Mouse (Mus musculus) G1E (cell line): ENCODE results near the gene 1190002N15Rik. TPM values are rescaled to one million over a fixed set of nuclear protein-coding genes. Genes with fewer than 3 reads are reported as not detected.

Experiments
- ATAC-seq: 2 replicates; pipeline ENCODE4 v1.8.0; 2016; ENCODE audit warnings: mild to moderate bottlenecking; ENCODE audit not compliant: insufficient number of reproducible peaks, poor library complexity, low FRiP score, severe bottlenecking; ENCODE audit errors: extremely low read depth
- DNase-seq: peaks from one replicate; pipeline ENCODE4 v3.0.0; 2012; ENCODE audit warnings: low spot score
- H3K27me3 ChIP-seq: 2 replicates; pipeline ENCODE4 v1.6.1; 2012; ENCODE audit warnings: mild to moderate bottlenecking, low read length, inconsistent platforms; ENCODE audit not compliant: insufficient read depth
- H3K36me3 ChIP-seq: replicated peaks from 2 replicates; pipeline ENCODE3; 2012; ENCODE audit warnings: mild to moderate bottlenecking, inconsistent platforms
- H3K4me1 ChIP-seq: 2 replicates; pipeline ENCODE4 v1.6.1; 2012; ENCODE audit warnings: low read depth, low read length, inconsistent platforms, mixed read lengths; ENCODE audit not compliant: insufficient read depth
- H3K4me3 ChIP-seq: 2 replicates; pipeline ENCODE4 v1.5.1; 2012; ENCODE audit warnings: low read depth, mild to moderate bottlenecking, inconsistent platforms, low read length, moderate library complexity, mixed read lengths
- H3K9me3 ChIP-seq: replicated peaks from 2 replicates; pipeline ENCODE4 v1.6.1; 2012; ENCODE audit warnings: inconsistent platforms
- CTCF ChIP-seq: IDR thresholded peaks from 2 replicates; pipeline ENCODE4 v1.5.1; 2012; ENCODE audit warnings: low read depth, low read length, inconsistent platforms, mixed read lengths
- GATA1 ChIP-seq: IDR thresholded peaks from 2 replicates; pipeline ENCODE4 v1.6.1; 2012; ENCODE audit warnings: borderline replicate concordance, low read length, inconsistent platforms, mixed read lengths
- GATA2 ChIP-seq: IDR thresholded peaks from 2 replicates; pipeline ENCODE4 v1.6.1; 2012; ENCODE audit warnings: low read depth, low read length, inconsistent platforms, borderline replicate concordance
- POLR2AphosphoS5 ChIP-seq: IDR thresholded peaks from 2 replicates; pipeline ENCODE4 v1.6.1; 2012; ENCODE audit warnings: low read depth, low read length, inconsistent platforms; ENCODE audit not compliant: insufficient replicate concordance
- TAL1 ChIP-seq: conservative IDR thresholded peaks from 2 replicates; pipeline ENCODE4 v1.6.1; 2012; ENCODE audit warnings: low read depth, low read length, inconsistent platforms, mixed read lengths
- polyA plus RNA-seq: library from polyadenylated mRNA; stranded (reverse); fragments of >175 nt; gene quantifications from 2 replicates; pipeline ENCODE4 v1.2.3, GENCODE M21; 2012
- total RNA-seq, 2 experiments: library from RNA; stranded (forward) in 1 of 2; stranded (reverse) in 1 of 2; fragments of 200-1000 nt in 1 of 2; fragments of >200 nt in 1 of 2; fragmentation: Nextera tagmentation in 1 of 2; gene quantifications; 2 replicates each; pipeline ENCODE4 v1.2.3; 2014 to 2017

1190002N15Rik gene
- total and polyA plus RNA-seq, 3 experiments, result 2.9 to 26.6 (median 14.4) TPM

DNA sequence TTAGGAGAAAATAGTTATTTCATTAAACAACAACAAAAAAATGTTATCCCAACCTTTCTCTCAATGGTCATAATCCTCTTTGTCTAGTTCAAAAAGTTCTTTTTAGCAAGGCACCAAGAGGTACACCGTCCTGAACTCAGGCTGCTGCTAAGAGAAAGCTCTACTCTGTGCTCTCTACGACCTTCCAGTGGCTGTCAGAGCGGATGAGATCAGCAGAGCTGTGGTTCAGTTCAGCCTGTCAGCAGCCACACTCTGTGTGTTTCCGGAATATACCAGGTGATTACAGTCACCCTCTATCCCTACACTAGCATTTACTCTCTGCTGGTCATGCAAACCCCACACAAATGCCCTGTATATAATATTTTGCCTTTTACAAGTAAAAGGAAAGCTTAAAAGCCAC lies 4.2 kb downstream of the 1190002N15Rik start:
- Histone ChIP-seq H3K4me1 (peaks cover 35% of the 10 kb centered on the region), H3K9me3 (no peaks in the 10 kb centered on the region), H3K36me3 (peaks cover 5% of the 10 kb centered on the region), H3K4me3 (no peak overlapping the region; the same call in 1 of the 2 replicates), H3K27me3 (no peaks in the 10 kb centered on the region)
- ATAC-seq, result no peak
- no peak for TF ChIP-seq GATA1
- DNase-seq, result no peak

DNA sequence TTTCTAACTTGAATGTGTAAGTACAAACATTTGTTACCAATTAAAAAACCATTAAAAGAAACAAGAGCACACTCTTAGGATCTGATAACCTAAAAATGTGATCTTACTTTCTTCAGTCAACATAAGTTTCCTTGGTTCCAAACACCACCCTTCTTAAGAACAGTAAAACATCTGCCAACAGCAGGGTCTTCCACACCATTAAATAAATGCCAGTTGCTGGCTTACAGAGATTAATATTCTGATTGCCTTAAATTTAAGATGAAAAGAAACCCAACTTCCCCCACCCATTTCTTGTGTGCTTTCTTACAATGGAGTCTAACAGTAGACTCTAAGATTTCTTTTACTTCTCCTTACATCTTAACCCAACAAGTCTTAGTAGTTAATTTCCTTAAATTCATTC lies 7.9 kb downstream of the 1190002N15Rik start:
- H3K27me3 ChIP-seq, result no peaks in the 10 kb centered on the region
- ATAC-seq, result no peak
- H3K36me3 ChIP-seq, result peaks cover 5% of the 10 kb centered on the region
- no peak overlapping the region for H3K4me3 ChIP-seq
- H3K4me1 ChIP-seq, result peaks cover 21% of the 10 kb centered on the region
- no peak for DNase-seq
- TF ChIP-seq TAL1, result no peak
- TF ChIP-seq GATA2, result no peak
- TF ChIP-seq CTCF, result no peak
- no peak for TF ChIP-seq POLR2AphosphoS5
- TF ChIP-seq GATA1, result no peak
- H3K9me3 ChIP-seq, result no peaks in the 10 kb centered on the region

DNA sequence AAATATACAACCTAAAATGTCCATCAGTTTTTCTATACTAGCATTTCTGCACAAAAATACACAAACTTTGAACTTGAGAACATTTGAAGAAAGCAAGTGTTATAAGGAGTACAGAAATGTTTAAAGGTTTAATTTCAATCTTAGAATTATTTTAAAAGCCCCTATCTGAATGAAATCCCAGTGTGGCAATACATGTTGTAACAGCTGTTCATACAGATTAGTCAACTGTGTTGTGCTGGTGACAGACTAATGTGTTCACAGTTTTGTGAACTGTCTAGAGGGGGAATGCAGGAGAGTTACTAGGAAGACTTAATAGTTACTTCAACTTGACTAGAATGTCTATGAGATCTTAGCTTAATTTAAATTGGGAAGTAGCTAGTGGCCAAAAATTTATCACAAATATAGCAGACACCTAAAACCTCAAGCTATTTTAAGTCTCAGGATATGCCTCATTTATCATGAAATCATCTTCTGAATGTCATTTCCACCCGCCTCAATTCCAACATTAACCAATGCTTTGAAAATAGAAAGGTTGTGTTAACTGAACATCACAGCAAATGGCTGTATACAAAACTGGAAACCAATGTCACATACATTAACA lies 8.6 kb downstream of the 1190002N15Rik start:
- DNase-seq (no peak), ATAC-seq (no peak)
- TF ChIP-seq TAL1, result no peak
- TF ChIP-seq POLR2AphosphoS5, result no peak
- TF ChIP-seq CTCF, result no peak
- no peak for TF ChIP-seq GATA2
- no peak for TF ChIP-seq GATA1
- Histone ChIP-seq H3K9me3 (no peaks in the 10 kb centered on the region), H3K27me3 (no peaks in the 10 kb centered on the region), H3K36me3 (peaks cover 4% of the 10 kb centered on the region), H3K4me3 (no peak overlapping the region), H3K4me1 (peaks cover 18% of the 10 kb centered on the region)

DNA sequence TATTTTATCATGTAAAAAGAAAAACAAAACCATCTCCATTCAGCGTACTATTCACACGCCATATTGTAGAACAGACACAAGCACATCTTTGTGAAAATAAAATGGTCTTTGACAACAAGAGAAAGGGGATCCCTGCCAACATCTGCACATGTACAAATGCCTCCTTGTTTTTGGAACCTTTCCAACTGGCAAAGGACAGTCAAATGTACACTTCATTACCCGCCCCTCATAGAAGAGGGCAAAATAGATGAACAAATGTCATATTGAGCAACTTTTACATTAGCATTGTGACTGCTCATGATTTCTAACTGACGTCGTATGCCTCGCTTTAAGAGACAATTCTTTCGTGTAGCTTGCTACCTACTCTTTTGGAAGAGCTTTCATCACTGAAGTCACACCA lies 11.4 kb downstream of the 1190002N15Rik start:
- Histone ChIP-seq H3K4me3 (no peak overlapping the region), H3K4me1 (peaks cover 11% of the 10 kb centered on the region), H3K27me3 (no peaks in the 10 kb centered on the region), H3K9me3 (no peaks in the 10 kb centered on the region), H3K36me3 (peaks cover 13% of the 10 kb centered on the region)
- DNase-seq (no peak), ATAC-seq (no peak)
- TF ChIP-seq TAL1, result no peak
- TF ChIP-seq GATA2, result no peak
- TF ChIP-seq POLR2AphosphoS5, result no peak
- TF ChIP-seq CTCF, result no peak
- no peak for TF ChIP-seq GATA1

DNA sequence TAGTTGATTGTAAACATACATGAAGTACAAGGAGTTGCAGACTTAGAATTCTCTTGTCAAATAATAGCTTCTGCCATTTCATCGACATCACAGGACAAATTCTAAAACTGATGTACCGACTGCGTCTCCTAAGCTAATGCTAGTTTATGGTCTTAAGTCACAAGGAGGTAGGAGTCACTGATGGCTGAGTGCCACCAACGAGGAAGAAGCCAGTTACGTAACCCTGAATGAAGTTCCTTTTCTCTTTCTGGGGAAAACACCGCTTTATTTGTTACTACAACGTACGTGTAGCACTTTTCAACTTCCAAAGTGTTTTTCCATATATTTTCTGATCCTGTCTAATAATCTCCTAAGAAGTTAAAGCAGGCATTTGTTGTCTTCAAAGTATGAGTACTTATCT lies 25.6 kb downstream of the 1190002N15Rik start:
- Histone ChIP-seq H3K4me3 (no peak overlapping the region), H3K27me3 (0 out of 2 replicates have a peak, but pooled peaks cover 6% of the 10 kb centered on the region), H3K36me3 (peaks cover 7% of the 10 kb centered on the region), H3K4me1 (no peaks in the 10 kb centered on the region), H3K9me3 (no peaks in the 10 kb centered on the region)
- ATAC-seq (no peak), DNase-seq (no peak)
- no peak for TF ChIP-seq POLR2AphosphoS5
- TF ChIP-seq TAL1, result no peak
- no peak for TF ChIP-seq GATA1
- no peak for TF ChIP-seq CTCF
- TF ChIP-seq GATA2, result no peak

DNA sequence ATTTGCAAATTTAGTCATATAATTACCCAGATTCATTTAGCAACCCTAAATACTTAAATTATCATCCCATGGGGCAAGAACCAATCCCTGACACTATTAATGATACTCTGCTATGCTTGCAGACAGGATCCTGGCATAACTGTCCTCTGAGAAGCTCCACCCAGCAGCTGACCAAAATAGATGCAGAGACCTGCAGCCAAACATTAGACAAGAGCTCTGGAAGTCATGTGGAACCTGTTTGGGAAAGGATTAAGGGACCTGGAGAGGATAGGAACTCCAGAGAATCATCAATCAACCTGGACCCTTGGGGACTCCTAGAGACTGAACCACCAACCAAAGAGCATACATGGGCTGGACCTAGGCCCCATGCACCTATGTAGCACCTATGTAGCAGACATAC lies 26.7 kb downstream of the 1190002N15Rik start:
- Histone ChIP-seq H3K36me3 (no peaks in the 10 kb centered on the region), H3K4me1 (no peaks in the 10 kb centered on the region), H3K4me3 (no peak overlapping the region), H3K9me3 (no peaks in the 10 kb centered on the region), H3K27me3 (0 out of 2 replicates have a peak, but pooled peaks cover 6% of the 10 kb centered on the region)
- ATAC-seq, result no peak
- DNase-seq, result no peak
- TF ChIP-seq GATA2 (no peak), POLR2AphosphoS5 (no peak), TAL1 (no peak), GATA1 (no peak), CTCF (no peak)

DNA sequence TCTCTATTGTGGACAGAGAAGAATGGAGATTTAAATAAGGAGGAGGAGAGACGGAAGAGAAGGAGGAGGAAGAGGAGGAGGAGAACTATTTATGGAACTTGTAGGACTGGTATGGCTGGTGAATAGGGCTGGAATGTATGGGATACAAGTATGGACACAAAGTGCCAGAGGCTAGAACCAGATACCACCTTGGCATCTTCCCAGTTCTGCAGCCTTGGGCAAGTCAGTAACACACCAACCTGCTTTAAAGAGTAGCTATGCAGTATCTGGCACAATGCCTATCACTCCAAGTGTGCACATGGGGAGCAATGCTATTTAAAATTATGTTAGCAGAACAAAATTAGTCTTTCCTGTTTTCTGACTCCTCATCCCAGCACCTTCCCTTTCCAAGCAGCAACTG lies 30.9 kb downstream of the 1190002N15Rik start:
- no peak for DNase-seq
- no peaks in the 10 kb centered on the region for H3K36me3 ChIP-seq
- 0 out of 2 replicates have a peak, but pooled peaks cover 4% of the 10 kb centered on the region for H3K27me3 ChIP-seq
- ATAC-seq, result no peak
- no peaks in the 10 kb centered on the region for H3K4me1 ChIP-seq
- no peaks in the 10 kb centered on the region for H3K9me3 ChIP-seq
- H3K4me3 ChIP-seq, result no peak overlapping the region
- TF ChIP-seq POLR2AphosphoS5, result no peak
